Mouse (Mus musculus) gastrocnemius, postnatal 10 days (tissue): Measurements from ENCODE around the gene Bbs5. TPM values are rescaled to one million over a fixed set of nuclear protein-coding genes. Genes with fewer than 3 reads are reported as not detected.
"Not testable (repeated sequence)": the region's sequence is repeated elsewhere in the genome, so short reads cannot be mapped to it uniquely, and the experiment has no call there.

Experiments
- DNase-seq: peaks from one replicate; pipeline ENCODE4 v3.0.0; 2021; ENCODE audit warnings: mixed read lengths
- total RNA-seq, 2 experiments: library from RNA; stranded (reverse); gene quantifications; 2 replicates each; pipeline ENCODE4 v1.2.3; 2021

Gene Bbs5
- total RNA-seq, 2 experiments from 2014 or later = 4.0 to 4.3 TPM

GRCm38 (mm10) chr2:69669853-69670252 lies 22.9 kb downstream of the Bbs5 start, which contains the start of gene Klhl41:
TSS of gene Klhl41 (plus strand) at chr2:69670120.
- DNase-seq = peak; percentile 18

DNA sequence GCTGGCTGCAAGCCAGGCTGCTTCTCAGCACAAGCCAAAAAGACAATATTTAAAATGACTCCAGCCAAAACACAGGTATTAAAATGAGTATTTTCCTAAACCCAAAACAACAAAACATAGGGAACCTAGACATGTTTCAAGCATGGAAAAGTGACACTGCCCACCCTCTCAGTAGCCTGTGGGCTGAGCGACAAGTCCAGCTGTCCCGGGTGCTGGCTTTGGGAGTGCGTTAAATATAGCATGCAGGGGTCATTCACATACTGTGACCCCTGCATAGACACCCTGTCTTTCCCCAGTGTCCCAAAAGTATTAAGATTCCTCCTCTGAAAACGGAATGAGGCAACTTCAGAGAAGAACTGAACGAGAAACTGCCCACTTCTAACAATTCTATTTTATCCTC lies 26.8 kb downstream of the Bbs5 start:
- peak; percentile 15 for DNase-seq

GRCm38 (mm10) chr2:69675266-69675665 lies 28.3 kb downstream of the Bbs5 start:
- no peak for DNase-seq

DNA sequence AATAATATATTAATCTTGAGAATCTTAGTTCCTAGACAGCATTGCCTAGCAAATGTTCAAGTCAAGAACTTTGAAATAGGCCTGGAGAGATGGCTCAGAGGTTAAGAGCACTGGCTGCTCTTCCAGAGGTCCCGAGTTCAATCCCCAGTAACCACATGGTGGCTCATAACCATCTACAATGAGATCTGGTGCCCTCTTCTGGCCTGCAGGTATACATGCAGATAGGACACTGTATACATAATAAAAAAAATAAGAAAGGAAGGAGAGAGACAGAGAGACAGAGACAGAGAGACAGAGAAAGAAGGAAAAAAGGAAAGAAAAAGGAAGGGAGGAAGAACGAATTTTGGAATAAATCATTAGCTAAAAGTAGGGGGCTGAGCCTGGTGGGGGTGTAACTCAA lies 29.7 kb downstream of the Bbs5 start:
- DNase-seq = no peak

DNA sequence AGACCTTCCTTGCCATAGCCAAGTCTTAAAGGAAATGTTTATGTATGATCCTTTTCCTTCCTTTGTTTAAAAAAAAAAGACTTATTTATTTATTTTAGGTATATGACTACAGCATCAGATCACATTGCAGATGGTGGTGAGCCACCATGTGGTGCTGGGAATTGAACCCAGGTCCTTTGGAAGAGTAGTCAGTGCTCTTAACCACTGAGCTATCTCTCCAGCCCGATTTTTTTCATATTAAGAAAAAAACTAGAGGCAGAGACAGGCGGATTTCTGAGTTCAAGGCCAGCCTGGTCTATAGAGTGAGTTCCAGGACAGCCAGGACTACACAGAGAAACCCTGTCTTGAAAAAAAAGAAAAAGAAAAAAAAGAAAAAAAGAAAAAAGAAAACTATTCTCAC lies 30.2 kb downstream of the Bbs5 start:
- DNase-seq = not testable (repeated sequence)

DNA sequence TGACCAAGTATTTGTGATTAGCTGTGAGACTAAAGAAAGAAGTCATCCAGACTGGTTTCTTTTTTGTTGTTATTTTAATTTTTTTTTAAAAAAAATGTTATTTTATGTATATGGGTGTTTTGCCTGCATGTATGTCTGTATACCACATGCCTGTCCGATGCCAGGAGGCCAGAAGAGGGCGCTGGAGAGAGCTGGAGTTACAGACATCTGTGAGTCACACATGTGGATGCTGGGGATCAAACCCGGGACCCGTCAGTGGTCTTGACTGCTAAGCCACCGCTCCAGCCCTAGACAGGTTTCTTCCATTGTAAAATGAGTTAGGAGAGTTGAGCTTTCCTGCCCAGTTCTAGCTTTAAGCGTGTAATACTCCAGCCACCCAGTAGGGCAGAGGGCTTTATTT lies 33.0 kb downstream of the Bbs5 start:
- no peak for DNase-seq

DNA sequence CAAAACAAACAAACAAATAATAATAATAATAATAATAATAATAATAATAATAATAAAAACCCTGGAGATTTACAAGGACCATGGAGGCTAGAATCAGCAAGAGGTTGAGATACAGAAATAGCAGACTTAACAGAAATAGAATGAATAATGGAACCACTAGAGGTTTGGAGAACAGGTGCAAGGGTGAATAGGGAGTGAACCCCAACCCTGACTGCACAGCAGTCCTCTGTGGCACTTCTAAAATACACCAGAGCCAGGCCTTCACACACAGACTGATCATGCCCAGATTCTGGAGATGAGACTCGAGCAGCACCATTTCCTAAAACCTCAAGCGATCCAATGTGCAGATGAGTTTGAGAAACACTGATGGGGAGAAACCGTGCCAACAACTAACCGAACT lies 35.0 kb downstream of the Bbs5 start:
- DNase-seq = no peak

- DNase-seq = no peak
Measured at GRCm38 (mm10) chr2:69683036-69683805, 36.2 kb downstream of the Bbs5 start.

GRCm38 (mm10) chr2:69684488-69684887 lies 37.5 kb downstream of the Bbs5 start:
- DNase-seq = no peak

DNA sequence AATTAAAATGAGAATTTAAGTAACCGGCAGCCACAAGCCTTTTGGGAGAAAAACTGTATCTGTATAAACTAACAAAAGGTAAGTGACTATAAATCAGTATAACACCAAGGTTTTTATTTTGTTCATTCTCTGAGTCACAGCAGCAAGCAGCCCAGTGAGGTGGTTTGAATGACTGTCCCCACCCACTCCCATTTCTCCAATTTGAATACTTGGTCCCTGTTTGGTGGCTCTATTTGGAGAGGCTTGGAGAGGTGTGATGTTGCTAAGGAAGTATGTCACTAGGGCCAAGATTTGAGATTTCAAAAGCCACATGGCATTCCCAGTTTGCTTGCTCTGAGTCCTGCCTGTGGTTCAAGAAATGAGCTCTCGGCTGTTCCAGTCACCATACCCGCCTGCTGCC lies 43.2 kb downstream of the Bbs5 start:
- no peak for DNase-seq

DNA sequence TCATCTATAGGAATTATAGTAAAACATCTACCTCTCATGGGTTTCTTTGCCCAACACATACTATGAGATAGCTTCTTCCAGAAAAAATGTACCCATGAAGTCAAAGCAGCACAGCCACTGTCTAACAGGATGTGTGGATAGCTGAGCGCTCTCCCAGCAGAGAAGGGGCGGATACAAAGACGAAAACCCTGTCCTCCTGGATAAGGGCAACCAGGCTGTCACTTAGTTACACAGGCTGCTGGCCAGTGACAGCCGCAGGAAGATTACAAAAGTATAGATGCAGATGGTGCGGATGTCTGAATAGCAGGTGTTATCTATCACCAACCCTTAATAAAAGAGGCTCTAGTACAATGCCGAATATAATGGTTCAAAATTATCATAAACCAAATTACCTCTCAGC lies 43.9 kb downstream of the Bbs5 start:
- no peak for DNase-seq

- DNase-seq = no peak
Measured at GRCm38 (mm10) chr2:69693501-69693900, 46.5 kb downstream of the Bbs5 start.

- DNase-seq = no peak
Measured at GRCm38 (mm10) chr2:69700446-69700845, 53.5 kb downstream of the Bbs5 start.

DNA sequence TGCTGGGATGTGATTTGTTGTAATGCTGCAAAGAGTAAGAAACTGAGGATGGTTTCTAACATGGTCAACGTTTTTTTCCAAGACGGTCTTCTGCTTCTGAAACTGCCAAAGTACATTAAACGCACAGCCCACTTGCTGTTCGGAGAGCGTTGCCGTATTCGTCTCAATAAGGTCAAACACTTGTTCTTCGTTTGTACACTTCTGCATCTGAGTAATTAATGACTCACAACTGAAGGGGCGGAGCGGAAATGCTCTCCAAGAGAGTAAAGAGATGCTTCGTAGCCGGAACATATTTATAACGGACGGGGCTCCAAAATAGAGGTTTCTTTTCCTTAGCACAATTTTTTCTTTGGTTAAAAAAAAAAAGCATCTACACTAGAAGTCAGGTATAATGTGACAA lies 65.2 kb downstream of the Bbs5 start:
- no peak for DNase-seq

DNA sequence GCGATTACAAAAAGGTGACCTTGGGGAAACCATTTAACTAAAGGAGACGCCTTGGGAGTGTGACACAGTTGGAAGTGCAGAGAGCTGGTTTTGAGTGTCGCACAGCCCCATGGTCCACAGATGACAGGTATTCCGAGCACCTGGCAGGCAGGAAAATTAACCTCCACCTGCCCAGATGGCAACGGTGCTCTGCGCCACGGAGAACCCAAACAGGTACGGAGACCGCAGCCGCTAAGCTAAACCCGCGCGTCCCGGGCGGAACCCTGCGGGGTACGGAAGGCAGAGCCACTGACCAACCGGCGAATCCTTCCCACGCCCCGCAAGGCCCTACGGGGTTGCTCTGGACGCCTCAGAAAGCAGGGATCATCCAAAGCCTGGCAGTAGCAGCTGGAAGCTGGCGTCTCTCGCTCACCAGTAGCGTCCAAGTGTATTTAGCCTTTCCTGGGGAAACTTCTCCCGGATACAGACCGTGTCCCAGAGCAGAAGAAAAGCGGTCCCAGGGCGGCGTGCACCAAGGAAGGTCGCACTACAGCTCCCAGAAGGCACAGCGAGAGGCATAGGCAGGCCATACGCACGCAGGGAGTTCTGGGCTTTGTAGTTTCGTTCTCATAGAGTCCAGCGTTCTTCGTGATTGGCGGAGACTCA lies 66.1 kb downstream of the Bbs5 start, which contains the start of gene Fastkd1:
TSS of gene Fastkd1 (minus strand) at position 536 of the 645 bp plus-strand sequence.
- peak; percentile 72 for DNase-seq

GRCm38 (mm10) chr2:69713626-69714014 lies 66.6 kb downstream of the Bbs5 start:
- DNase-seq = no peak

GRCm38 (mm10) chr2:69714126-69714525 lies 67.2 kb downstream of the Bbs5 start:
- no peak for DNase-seq

- no peak for DNase-seq
Measured at GRCm38 (mm10) chr2:69716483-69716882, 69.5 kb downstream of the Bbs5 start.

Other genes with a start within 250 kb of the Bbs5 start
- under 1 TPM in 1 of 2 experiments, not detected in 1; 0.02 TPM for gene Lrp2, start 61.1 kb upstream of the Bbs5 start, total RNA-seq
- 100 to 1,000 TPM; 508 to 520 TPM for gene Klhl41, start 22.9 kb downstream of the Bbs5 start, total RNA-seq
- gene Fastkd1, start 66.3 kb downstream of the Bbs5 start, total RNA-seq = 10 to 100 TPM; 11.0 to 12.7 TPM
- 10 to 100 TPM; 36.9 to 41.6 TPM for gene Ppig, start 75.4 kb downstream of the Bbs5 start, total RNA-seq
- gene Ccdc173, start 142.4 kb downstream of the Bbs5 start, total RNA-seq = under 1 TPM; 0.54 to 0.65 TPM
- 1 to 10 TPM; 8.6 to 8.9 TPM for gene Phospho2, start 142.5 kb downstream of the Bbs5 start, total RNA-seq
- gene Klhl23, start 174.8 kb downstream of the Bbs5 start, total RNA-seq = 10 to 100 TPM; 19.8 to 20.9 TPM
- gene Ssb, start 214.4 kb downstream of the Bbs5 start, total RNA-seq = 100 to 1,000 TPM; 102 to 114 TPM
- gene Mettl5, start 238.4 kb downstream of the Bbs5 start, total RNA-seq = 10 to 100 TPM; 19.6 to 21.4 TPM